Mouse (Mus musculus) testis, adult 2 months (tissue): ENCODE data around the gene Bmi1.

ENCODE experiments used
- CTCF ChIP-seq: fragments of 200-500 bp; IDR thresholded peaks from 2 replicates; pipeline ENCODE4 v1.5.1; 2012; ENCODE audit warnings: low read depth, mild to moderate bottlenecking, inconsistent platforms, low read length, moderate library complexity; ENCODE audit not compliant: control insufficient read depth, insufficient read depth, insufficient replicate concordance
- POLR2A ChIP-seq: fragments of 200-500 bp; IDR thresholded peaks from 2 replicates; pipeline ENCODE4 v1.6.1; 2012; ENCODE audit warnings: low read depth, mild to moderate bottlenecking, inconsistent platforms, low read length, moderate library complexity; ENCODE audit not compliant: control insufficient read depth

DNA sequence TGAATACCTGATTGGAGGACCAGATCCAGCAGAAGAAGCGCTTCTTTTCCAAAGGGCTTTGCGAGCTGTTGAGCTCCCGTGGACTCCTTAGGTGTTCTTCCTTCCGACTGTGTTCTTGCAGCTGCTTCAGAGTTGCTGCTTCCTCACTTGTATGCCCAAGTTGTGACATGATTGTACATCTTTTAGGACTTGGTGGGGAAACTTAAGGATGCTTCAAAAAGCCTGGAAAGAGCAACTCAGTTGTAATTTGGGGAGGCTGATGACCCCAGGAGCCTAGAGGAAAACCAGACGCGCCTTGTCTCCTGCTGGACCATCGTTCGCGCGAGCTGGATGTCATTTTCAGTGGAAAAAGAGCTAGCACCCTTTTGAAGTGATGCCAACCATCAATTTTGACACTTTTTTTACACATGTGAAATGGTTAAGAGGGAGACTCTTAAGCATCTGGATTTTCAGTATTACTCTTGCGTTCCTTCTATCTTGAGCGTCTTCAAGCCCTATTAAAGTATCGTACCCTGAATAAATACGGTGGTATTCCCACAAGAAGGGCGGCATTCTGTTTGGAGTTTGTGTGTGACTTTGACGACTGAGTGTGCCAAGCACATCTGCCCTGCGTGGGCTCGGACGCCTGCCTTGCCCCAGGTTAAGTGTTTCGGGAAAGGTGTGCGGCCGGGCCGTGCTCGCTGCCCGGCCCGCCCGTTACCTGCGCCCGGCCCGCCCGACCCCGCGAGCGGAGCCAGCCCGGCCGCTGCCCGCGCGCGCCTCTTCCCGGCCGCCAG is 949 bp upstream of the Bmi1 start:
- TF ChIP-seq CTCF (no peak), POLR2A (peak; percentile 56; the same call in 1 of the 2 replicates)
